Mouse (Mus musculus): ENCODE results near the gene Xylt1. TPM values are rescaled to one million over a fixed set of nuclear protein-coding genes. Genes with fewer than 3 reads are reported as not detected.
A peak's percentile ranks its signal among the peaks of the same experiment; 100 is the strongest.

Xylt1 gene
- polyA plus RNA-seq, 1 experiment from 2014 or later, result 2.3 TPM

DNA sequence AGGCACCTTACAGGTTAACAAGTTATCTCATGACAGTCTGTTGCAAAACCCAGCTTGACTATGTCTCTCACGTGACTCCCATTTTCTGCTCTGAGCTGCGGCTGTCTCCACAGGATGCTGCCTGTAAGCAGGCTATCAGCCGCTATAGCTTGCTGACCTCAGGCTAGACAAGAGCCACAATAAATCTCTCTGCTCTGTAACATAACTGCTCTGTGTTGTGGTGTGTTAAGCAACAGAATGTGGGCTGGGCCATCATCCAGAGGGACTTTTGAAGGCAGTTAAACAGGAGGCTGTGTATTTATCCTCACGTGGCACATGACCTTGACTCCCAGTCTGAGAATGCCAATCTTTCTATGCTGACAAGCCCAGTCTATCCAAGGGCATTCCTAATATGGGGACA lies 136.1 kb downstream of the Xylt1 start:
- no peak overlapping the region for H3K27ac ChIP-seq
- DNase-seq (ENCODE audit: extremely low spot score, low spot score), result no peak
- H3K9me3 ChIP-seq, result peaks cover 4% of the 10 kb centered on the region
- 80% methylated on average over 4 of the region's 4 CpGs for WGBS
- H3K4me3 ChIP-seq, result no peak overlapping the region
- no peaks in the 10 kb centered on the region for H3K27me3 ChIP-seq (ENCODE audit: poor library complexity, severe bottlenecking)
- peaks cover 18% of the 10 kb centered on the region for H3K36me3 ChIP-seq (replicated peaks)
- H3K4me1 ChIP-seq, result peaks cover 34% of the 10 kb centered on the region

DNA sequence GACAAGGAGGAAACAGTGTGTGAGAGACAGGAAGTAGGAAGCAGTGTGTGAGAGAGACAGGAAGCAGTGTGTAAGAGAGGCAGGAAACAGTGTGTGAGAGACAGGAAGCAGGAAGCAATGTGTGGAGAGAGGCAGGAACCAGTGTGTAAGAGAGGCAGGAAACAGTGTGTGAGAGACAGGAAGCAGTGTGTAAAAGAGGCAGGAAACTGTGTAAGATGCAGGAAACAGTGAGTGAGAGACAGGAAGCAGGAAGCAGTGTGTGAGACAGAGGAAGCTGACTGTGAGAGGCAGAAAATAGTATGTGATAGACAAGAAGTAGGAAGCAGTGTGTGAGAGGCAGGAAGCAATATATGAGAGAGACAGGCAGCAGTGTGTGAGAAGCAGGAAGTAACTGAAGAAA lies 140.6 kb downstream of the Xylt1 start:
- Histone ChIP-seq H3K27me3 (ENCODE audit: poor library complexity, severe bottlenecking) (no peaks in the 10 kb centered on the region), H3K4me1 (peaks cover 42% of the 10 kb centered on the region)

DNA sequence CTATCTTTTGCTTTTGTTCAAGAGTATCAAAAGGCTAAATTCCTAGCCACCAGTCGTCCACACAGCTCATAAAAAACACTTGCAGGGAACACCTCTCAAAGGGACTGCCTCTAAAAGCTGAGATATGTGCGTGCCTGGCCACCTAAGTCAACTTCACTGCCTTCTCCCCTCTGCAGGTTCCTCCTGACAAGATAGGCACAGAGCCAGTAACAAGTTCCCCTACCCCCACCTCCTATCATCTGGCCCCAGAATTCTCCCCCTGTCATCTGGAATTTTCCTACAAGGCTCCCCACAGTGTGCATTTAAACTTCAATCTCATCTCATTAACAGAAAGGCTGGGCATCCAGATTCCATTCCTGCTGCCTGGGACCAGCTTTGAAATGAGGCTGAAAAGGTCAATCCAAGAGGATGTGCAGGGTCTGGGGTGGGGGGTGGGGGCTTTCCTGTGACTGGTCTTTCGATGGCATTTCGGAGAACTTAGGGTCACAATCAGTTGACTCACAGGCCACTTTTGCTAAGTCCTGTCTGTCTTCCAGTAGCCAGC lies 141.4 kb downstream of the Xylt1 start:
- H3K4me3 ChIP-seq, result no peak overlapping the region
- H3K9me3 ChIP-seq, result peaks cover 4% of the 10 kb centered on the region; the same call in 1 of the 2 replicates
- no peaks in the 10 kb centered on the region; the same call in 1 of the 2 replicates for H3K36me3 ChIP-seq (replicated peaks)
- H3K27me3 ChIP-seq (ENCODE audit: poor library complexity, severe bottlenecking), result no peaks in the 10 kb centered on the region
- 32% methylated on average over 4 of the region's 4 CpGs for WGBS
- peaks cover 39% of the 10 kb centered on the region for H3K4me1 ChIP-seq
- H3K27ac ChIP-seq, result peak overlapping the region; percentile 40; the same call in 1 of the 2 replicates
- DNase-seq (ENCODE audit: extremely low spot score, low spot score), result no peak

More for the DNA sequence above, 140.6 kb downstream of the Xylt1 start:
- H3K36me3 ChIP-seq (replicated peaks), result no peaks in the 10 kb centered on the region; the same call in 1 of the 2 replicates
- H3K4me3 ChIP-seq, result no peak overlapping the region
- peaks cover 4% of the 10 kb centered on the region; the same call in 1 of the 2 replicates for H3K9me3 ChIP-seq
- DNase-seq (ENCODE audit: extremely low spot score, low spot score), result no peak
- H3K27ac ChIP-seq, result peak overlapping the region; percentile 40; the same call in 1 of the 2 replicates

DNA sequence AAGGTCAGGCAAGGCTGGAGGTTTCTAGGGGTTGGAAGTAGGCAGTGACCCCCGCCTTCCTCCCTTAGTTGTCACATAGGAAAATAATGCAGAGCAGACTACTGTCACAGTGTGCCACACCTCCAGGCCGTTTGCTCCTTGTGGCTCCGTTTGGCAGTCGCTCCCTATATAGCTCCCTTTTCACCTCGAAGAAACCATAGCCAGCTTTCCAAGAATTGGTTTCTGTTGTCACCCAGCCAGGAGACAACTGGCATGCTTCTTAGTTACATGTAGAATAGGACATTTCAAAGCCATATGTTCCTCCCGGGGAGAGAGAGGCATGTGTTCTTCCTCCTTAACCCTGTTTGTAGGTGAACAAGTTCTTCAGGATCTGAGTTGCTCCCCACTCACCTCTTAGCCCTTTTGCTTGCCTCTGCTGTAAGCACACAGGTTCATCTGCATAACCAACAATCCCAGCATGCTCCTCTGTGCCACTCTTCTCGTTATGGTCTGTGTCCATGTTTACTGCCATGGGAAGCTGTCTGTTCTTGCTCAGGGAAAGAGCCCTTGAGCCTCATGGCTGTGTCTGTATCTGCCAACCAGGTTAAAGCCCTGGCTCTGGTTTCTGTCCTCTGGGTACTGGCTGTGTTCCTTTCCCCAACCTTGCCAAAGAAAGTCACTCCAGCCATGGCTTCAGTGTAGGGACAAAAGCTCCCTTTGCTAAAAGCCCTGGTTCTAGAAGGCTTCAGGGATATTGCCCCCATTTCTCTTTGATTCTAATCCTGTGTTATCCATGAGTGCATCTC lies 143.8 kb downstream of the Xylt1 start:
- Histone ChIP-seq H3K27ac (0 out of 2 replicates have a peak overlapping the region, but pooled peaks have one; percentile 20), H3K4me1 (peaks cover 39% of the 10 kb centered on the region), H3K27me3 (ENCODE audit: poor library complexity, severe bottlenecking) (no peaks in the 10 kb centered on the region), H3K4me3 (no peak overlapping the region), H3K9me3 (peaks cover 4% of the 10 kb centered on the region; the same call in 1 of the 2 replicates), H3K36me3 (replicated peaks) (no peaks in the 10 kb centered on the region; the same call in 1 of the 2 replicates)
- no peak for DNase-seq (ENCODE audit: extremely low spot score, low spot score)
- WGBS, result 80% methylated on average over 7 of the region's 7 CpGs

DNA sequence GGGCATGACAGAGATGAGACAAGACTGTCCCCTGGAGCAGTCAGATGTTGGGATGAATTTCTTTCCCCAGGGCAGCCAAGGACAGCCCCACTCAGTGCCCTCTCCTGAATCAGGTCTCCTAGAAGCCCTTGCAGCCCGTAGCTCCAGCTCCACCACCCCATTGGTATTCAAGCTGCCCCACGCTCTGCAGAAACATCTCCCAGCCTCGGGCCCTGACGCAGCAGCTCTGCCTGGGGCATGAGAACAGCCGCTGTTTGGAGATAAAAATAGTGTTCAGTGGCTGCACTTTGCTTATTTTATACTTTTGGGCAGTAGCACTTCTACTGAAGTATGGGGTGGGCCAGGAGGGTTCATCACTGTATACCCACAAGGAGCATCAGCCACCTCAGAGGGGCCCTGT lies 144.9 kb downstream of the Xylt1 start:
- H3K4me1 ChIP-seq, result peaks cover 39% of the 10 kb centered on the region
- H3K27ac ChIP-seq, result peak overlapping the region; percentile 35; the same call in 1 of the 2 replicates
- DNase-seq (ENCODE audit: extremely low spot score, low spot score), result no peak
- H3K4me3 ChIP-seq, result no peak overlapping the region
- WGBS, result 95% methylated on average over 5 of the region's 5 CpGs
- no peaks in the 10 kb centered on the region for H3K27me3 ChIP-seq (ENCODE audit: poor library complexity, severe bottlenecking)
- peaks cover 4% of the 10 kb centered on the region; the same call in 1 of the 2 replicates for H3K9me3 ChIP-seq
- no peaks in the 10 kb centered on the region; the same call in 1 of the 2 replicates for H3K36me3 ChIP-seq (replicated peaks)

DNA sequence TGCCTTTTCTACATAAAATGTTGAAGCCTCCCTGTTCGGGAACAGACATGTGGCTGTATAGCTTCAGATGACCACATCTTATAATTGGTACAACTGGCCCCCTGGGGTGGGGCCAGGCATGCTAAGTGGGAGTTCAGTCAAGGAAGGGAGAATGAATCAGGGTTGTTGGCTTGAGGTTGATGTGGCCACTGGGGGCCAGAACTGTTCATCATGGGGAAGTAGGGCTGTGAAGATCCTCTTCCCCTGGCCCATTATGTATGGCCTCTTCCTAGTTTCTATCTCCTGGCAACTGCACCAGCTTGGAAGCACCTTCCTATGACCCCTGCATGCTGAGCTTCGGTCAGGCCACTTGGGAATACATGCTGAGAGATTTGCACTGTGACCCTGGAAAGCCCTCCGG lies 145.8 kb downstream of the Xylt1 start:
- Histone ChIP-seq H3K27ac (no peak overlapping the region), H3K36me3 (replicated peaks) (no peaks in the 10 kb centered on the region; the same call in 1 of the 2 replicates), H3K27me3 (ENCODE audit: poor library complexity, severe bottlenecking) (no peaks in the 10 kb centered on the region), H3K4me1 (peaks cover 35% of the 10 kb centered on the region), H3K4me3 (no peak overlapping the region), H3K9me3 (no peaks in the 10 kb centered on the region)
- no peak for DNase-seq (ENCODE audit: extremely low spot score, low spot score)
- 87% methylated on average over 3 of the region's 3 CpGs for whole genome bisulfite sequencing

DNA sequence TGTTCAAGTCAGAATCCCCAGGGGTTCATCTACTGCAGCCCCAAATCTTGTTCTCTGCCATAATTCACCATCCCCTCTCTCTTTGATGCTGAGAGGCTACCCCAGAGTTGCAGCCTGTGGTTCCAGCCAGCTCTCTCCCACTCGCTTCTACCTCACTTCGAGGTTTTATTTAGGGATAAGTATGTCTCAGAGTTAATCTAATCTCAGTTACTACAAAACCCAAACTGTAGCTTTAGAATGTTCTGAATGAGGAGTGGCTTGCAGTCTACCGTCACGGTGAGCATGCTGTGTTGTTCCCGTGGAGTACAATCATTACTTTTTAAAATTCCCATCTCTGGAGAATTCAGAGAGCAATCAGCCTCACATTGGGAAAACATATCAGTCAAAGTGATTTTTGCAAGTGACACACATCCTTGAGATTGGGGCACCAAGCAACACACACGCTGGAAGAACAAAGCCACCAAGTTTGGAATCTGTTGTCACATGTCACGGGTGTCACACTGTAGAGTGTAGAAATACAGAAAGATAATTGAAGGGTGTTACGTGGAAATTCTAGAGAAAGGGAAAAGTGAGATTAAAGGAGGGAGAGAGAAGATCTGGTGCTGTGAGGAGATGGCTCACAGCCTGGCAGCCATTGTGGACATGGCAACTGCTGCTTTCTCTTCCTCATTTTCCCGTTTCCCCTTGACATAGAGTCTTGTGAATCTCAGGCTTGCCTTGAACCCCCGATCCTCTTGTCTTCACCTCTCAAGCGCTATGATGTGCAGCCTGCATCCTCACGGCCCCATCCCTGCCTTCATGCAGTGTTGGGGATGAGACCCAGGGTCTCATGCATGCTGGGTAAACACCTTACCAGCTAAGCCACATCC lies 149.2 kb downstream of the Xylt1 start:
- no peak for DNase-seq (ENCODE audit: extremely low spot score, low spot score)
- no peaks in the 10 kb centered on the region for H3K9me3 ChIP-seq
- H3K36me3 ChIP-seq (replicated peaks), result no peaks in the 10 kb centered on the region; the same call in 1 of the 2 replicates
- H3K4me1 ChIP-seq, result peaks cover 10% of the 10 kb centered on the region
- H3K27ac ChIP-seq, result no peak overlapping the region
- no peaks in the 10 kb centered on the region for H3K27me3 ChIP-seq (ENCODE audit: poor library complexity, severe bottlenecking)
- 86% methylated on average over 12 of the region's 12 CpGs for WGBS
- H3K4me3 ChIP-seq, result no peak overlapping the region

DNA sequence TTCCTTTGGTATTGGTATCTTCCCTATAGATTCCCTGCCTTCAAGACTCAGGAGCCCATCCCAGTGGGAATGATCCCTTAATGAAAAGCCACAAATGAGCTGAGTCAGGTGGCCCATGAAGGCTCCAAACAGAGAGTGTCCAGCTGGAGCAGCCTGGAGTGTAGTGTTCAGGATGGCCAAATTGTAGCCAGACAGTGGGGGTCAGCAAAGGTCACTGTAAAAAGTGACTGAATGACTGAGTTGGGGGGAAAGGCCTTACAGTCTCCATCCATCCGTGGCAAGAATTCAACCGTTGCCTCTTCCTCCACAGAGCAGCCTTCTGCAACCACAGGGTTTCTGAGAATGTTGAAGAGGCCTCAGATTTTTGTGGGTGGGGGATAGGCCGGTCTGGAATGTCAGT lies 151.9 kb downstream of the Xylt1 start:
- no peak overlapping the region for H3K27ac ChIP-seq
- no peaks in the 10 kb centered on the region; the same call in 1 of the 2 replicates for H3K36me3 ChIP-seq (replicated peaks)
- no peaks in the 10 kb centered on the region for H3K9me3 ChIP-seq
- no peak for DNase-seq (ENCODE audit: extremely low spot score, low spot score)
- H3K4me3 ChIP-seq, result no peak overlapping the region
- 70% methylated on average over 3 of the region's 3 CpGs for WGBS
- H3K27me3 ChIP-seq (ENCODE audit: poor library complexity, severe bottlenecking), result no peaks in the 10 kb centered on the region
- H3K4me1 ChIP-seq, result peaks cover 8% of the 10 kb centered on the region

DNA sequence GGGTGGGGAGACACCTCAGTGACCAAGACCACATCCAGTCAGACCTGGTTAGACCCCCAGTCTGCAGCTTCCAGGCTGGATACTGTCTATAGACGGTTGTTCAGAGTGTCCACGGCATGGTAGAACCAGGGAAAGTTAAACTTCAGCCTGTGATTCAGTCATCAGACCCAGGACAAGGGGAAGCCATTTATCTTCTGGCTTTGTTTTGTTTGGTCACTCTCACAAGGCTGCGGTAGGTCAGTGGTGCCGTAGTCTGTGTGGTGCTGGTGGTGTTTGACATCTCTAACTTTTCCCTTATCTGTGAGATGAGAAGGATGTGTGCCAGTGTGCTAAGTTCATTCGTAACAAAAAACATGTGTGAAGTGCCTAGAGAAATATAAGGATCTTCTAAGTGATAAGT lies 152.4 kb downstream of the Xylt1 start:
- Histone ChIP-seq H3K9me3 (no peaks in the 10 kb centered on the region), H3K27me3 (ENCODE audit: poor library complexity, severe bottlenecking) (no peaks in the 10 kb centered on the region), H3K4me1 (peaks cover 8% of the 10 kb centered on the region), H3K4me3 (no peak overlapping the region), H3K36me3 (replicated peaks) (no peaks in the 10 kb centered on the region; the same call in 1 of the 2 replicates), H3K27ac (no peak overlapping the region)
- 94% methylated on average over 5 of the region's 5 CpGs for WGBS
- DNase-seq (ENCODE audit: extremely low spot score, low spot score), result no peak

DNA sequence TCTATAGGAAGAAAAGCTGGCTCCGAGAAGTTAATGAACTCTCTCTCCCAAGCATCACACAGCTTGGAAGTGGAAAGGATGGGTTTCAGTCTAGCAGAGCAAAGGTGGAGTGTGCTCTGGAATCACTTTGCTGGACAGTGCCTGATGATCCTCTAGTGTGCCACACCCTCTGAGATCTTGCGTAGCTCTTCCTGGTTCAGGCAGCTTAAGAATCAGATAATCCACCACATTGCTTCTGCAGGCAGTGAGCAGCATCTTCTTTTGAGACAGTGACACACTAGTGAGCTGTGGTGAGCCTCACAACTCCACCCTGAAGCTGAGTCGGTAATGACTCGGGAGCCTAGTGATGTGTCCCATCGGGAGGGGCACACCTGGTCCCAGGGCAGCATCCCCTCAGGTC lies 159.2 kb downstream of the Xylt1 start:
- Histone ChIP-seq H3K27ac (no peak overlapping the region), H3K9me3 (no peaks in the 10 kb centered on the region), H3K27me3 (ENCODE audit: poor library complexity, severe bottlenecking) (no peaks in the 10 kb centered on the region), H3K4me1 (peaks cover 46% of the 10 kb centered on the region), H3K4me3 (no peak overlapping the region), H3K36me3 (replicated peaks) (no peaks in the 10 kb centered on the region)
- DNase-seq (ENCODE audit: extremely low spot score, low spot score), result no peak
- WGBS, result 89% methylated on average over 5 of the region's 5 CpGs

DNA sequence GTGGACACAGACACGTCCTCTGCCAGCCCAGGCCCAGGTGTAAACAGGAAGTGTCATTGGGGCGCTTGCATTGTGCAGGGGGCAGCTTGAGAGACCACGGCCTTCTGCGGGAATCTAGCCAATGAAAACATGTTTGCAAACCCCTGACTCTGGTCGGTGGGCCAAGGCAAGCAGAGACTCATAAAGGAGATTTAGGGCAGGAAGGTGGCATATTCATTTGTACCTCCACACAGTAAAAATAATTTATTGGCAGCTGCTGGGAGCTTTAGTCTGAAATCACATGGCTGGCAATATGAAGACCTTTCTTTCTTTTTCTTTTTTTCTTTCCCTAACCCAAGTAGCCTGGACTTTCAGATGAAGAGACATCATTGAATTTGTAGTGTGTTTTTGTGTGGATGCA lies 159.6 kb downstream of the Xylt1 start:
- no peaks in the 10 kb centered on the region for H3K9me3 ChIP-seq
- H3K36me3 ChIP-seq (replicated peaks), result no peaks in the 10 kb centered on the region
- 78% methylated on average over 5 of the region's 5 CpGs for WGBS
- no peak overlapping the region for H3K4me3 ChIP-seq
- H3K4me1 ChIP-seq, result peaks cover 46% of the 10 kb centered on the region
- no peaks in the 10 kb centered on the region for H3K27me3 ChIP-seq (ENCODE audit: poor library complexity, severe bottlenecking)
- no peak overlapping the region for H3K27ac ChIP-seq
- no peak for DNase-seq (ENCODE audit: extremely low spot score, low spot score)

DNA sequence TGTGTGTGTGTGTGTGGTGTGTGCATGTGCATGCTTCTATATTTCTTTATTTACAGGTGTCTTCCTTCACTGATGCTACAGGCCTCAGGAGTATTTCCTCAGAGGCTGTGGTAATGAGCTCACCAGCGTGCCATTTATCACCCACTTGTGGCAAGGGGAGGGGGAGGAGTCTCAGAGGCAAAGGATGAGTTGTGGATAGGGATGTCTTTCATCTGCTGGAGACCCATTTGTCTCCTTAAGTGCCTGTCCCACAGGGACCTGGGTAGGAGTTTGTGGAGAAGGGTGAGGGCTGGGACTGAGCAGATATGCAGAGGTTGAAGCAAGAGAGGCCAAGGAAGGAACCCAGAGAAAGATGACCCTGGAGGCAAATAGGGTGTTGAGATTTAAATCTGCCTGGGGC lies 160.3 kb downstream of the Xylt1 start:
- Histone ChIP-seq H3K27ac (no peak overlapping the region), H3K9me3 (no peaks in the 10 kb centered on the region), H3K4me3 (no peak overlapping the region), H3K36me3 (replicated peaks) (no peaks in the 10 kb centered on the region), H3K27me3 (ENCODE audit: poor library complexity, severe bottlenecking) (no peaks in the 10 kb centered on the region), H3K4me1 (peaks cover 46% of the 10 kb centered on the region)
- no peak for DNase-seq (ENCODE audit: extremely low spot score, low spot score)
- WGBS, result 59% methylated on average over 1 of the region's 1 CpGs
